Mouse (Mus musculus) intestine, postnatal 0 days (tissue): ENCODE results near the gene Arrdc5. TPM values are rescaled to one million over a fixed set of nuclear protein-coding genes. Genes with fewer than 3 reads are reported as not detected.

ENCODE experiments used
- ATAC-seq: fragments of 200-750 bp; cut with Nextera tagmentation; 2 replicates; pipeline ENCODE4 v1.8.0; 2017; ENCODE audit warnings: mild to moderate bottlenecking, moderate TSS enrichment, moderate library complexity
- H3K27ac ChIP-seq: fragments of 300-500 bp; sonication (generic); 2 replicates; pipeline ENCODE4 v1.5.1; 2014; ENCODE audit warnings: mild to moderate bottlenecking, low read depth, low read length, moderate library complexity
- H3K27me3 ChIP-seq: fragments of 300-500 bp; sonication (generic); replicated peaks from 2 replicates; pipeline ENCODE4 v1.6.1; 2014; ENCODE audit warnings: low read length, mixed read lengths; ENCODE audit not compliant: control insufficient read depth, insufficient read depth
- H3K36me3 ChIP-seq: fragments of 300-500 bp; sonication (generic); 2 replicates; pipeline ENCODE4 v1.6.1; 2014; ENCODE audit warnings: mild to moderate bottlenecking, moderate library complexity; ENCODE audit not compliant: control insufficient read depth, insufficient read depth
- H3K4me1 ChIP-seq: fragments of 300-500 bp; sonication (generic); replicated peaks from 2 replicates; pipeline ENCODE4 v1.6.1; 2014; ENCODE audit warnings: antibody characterized with exemption, low read length, mixed read lengths; ENCODE audit not compliant: control insufficient read depth, insufficient read depth
- H3K4me2 ChIP-seq: fragments of 300-500 bp; sonication (generic); replicated peaks from 2 replicates; pipeline ENCODE4 v1.6.1; 2014; ENCODE audit warnings: low read depth, mild to moderate bottlenecking, moderate library complexity
- H3K4me3 ChIP-seq: fragments of 300-500 bp; sonication (generic); 2 replicates; pipeline ENCODE4 v1.5.1; 2014; ENCODE audit warnings: low read depth, low read length
- H3K9ac ChIP-seq: fragments of 300-500 bp; sonication (generic); 2 replicates; pipeline ENCODE4 v1.6.1; 2014; ENCODE audit warnings: mild to moderate bottlenecking, low read depth, low read length
- H3K9me3 ChIP-seq: fragments of 300-500 bp; sonication (generic); 2 replicates; pipeline ENCODE4 v1.6.1; 2016; ENCODE audit warnings: mixed run types; ENCODE audit not compliant: control insufficient read depth
- CTCF ChIP-seq: sonication (generic); IDR thresholded peaks from 2 replicates; pipeline ENCODE4 v1.5.1; 2016; ENCODE audit warnings: low read depth, mild to moderate bottlenecking, control low read depth, antibody characterized with exemption, moderate library complexity
- WGBS: fragments of 180-500 bp; shearing (Covaris S2); extraction: QIAGEN DNeasy Blood & Tissue Kit; methylation state at CpG from one replicate; pipeline ENCODE4 v1.1.7; 2014; 5-methylcytosine and 5-hydroxymethylcytosine counted together
- polyA plus RNA-seq: library from polyadenylated mRNA; unstranded; fragments of >200 nt; fragmentation: Nextera tagmentation; extraction: Ambion mirVana; gene quantifications from 2 replicates; pipeline ENCODE4 v1.2.1, GENCODE M21; 2015

The Arrdc5 gene
- polyA plus RNA-seq, 1 experiment from 2014 or later, result not detected

- H3K27ac ChIP-seq, result peak overlapping the region; percentile 57; the same call in 1 of the 2 replicates
- no peaks in the 10 kb centered on the region for H3K4me1 ChIP-seq
- H3K4me2 ChIP-seq, result peak overlapping the region; percentile 72
- no peak for ATAC-seq
- no peaks in the 10 kb centered on the region for H3K27me3 ChIP-seq
- WGBS, result 83% methylated on average over 11 of the region's 11 CpGs
- H3K4me3 ChIP-seq, result peak overlapping the region; percentile 34
- peaks cover 46% of the 10 kb centered on the region for H3K36me3 ChIP-seq
- H3K9me3 ChIP-seq, result no peaks in the 10 kb centered on the region
- TF ChIP-seq CTCF, result no peak
- peak overlapping the region; percentile 62; the same call in 1 of the 2 replicates for H3K9ac ChIP-seq
Observed at GRCm38 (mm10) chr17:56285995-56286394, 14.1 kb downstream of the Arrdc5 start.

- Histone ChIP-seq H3K36me3 (peaks cover 65% of the 10 kb centered on the region), H3K9ac (no peak overlapping the region), H3K27me3 (no peaks in the 10 kb centered on the region), H3K4me3 (no peak overlapping the region), H3K27ac (no peak overlapping the region), H3K9me3 (no peaks in the 10 kb centered on the region), H3K4me1 (0 out of 2 replicates have a peak, but pooled peaks cover 3% of the 10 kb centered on the region), H3K4me2 (peak overlapping the region; percentile 21; the same call in 1 of the 2 replicates)
- TF ChIP-seq CTCF, result no peak
- WGBS, result 93% methylated on average over 8 of the region's 8 CpGs
- ATAC-seq, result no peak
Observed at GRCm38 (mm10) chr17:56283316-56283715, 16.8 kb downstream of the Arrdc5 start.

- no peak for TF ChIP-seq CTCF
- no peak for ATAC-seq
- no peak overlapping the region for H3K9ac ChIP-seq
- WGBS, result 82% methylated on average over 4 of the region's 4 CpGs
- H3K4me2 ChIP-seq, result peak overlapping the region; percentile 21
- H3K9me3 ChIP-seq, result no peaks in the 10 kb centered on the region
- H3K27me3 ChIP-seq, result no peaks in the 10 kb centered on the region
- H3K4me3 ChIP-seq, result no peak overlapping the region
- H3K27ac ChIP-seq, result 0 out of 2 replicates have a peak overlapping the region, but pooled peaks have one; percentile 28
- 0 out of 2 replicates have a peak, but pooled peaks cover 3% of the 10 kb centered on the region for H3K4me1 ChIP-seq
- H3K36me3 ChIP-seq, result peaks cover 65% of the 10 kb centered on the region
Observed at GRCm38 (mm10) chr17:56282802-56283201, 17.3 kb downstream of the Arrdc5 start.

- peak overlapping the region; percentile 22; the same call in 1 of the 2 replicates for H3K9ac ChIP-seq
- no peak overlapping the region for H3K4me3 ChIP-seq
- H3K27me3 ChIP-seq, result no peaks in the 10 kb centered on the region
- H3K36me3 ChIP-seq, result peaks cover 60% of the 10 kb centered on the region
- 0 out of 2 replicates have a peak, but pooled peaks cover 3% of the 10 kb centered on the region for H3K4me1 ChIP-seq
- no peak for TF ChIP-seq CTCF
- H3K4me2 ChIP-seq, result peak overlapping the region; percentile 38
- ATAC-seq, result 0 out of 2 replicates have a peak, but pooled peaks have one; percentile 1
- H3K27ac ChIP-seq, result peak overlapping the region; percentile 64
- 33% methylated on average over 12 of the region's 12 CpGs for WGBS
- H3K9me3 ChIP-seq, result no peaks in the 10 kb centered on the region
Observed at GRCm38 (mm10) chr17:56281193-56281592, 18.9 kb downstream of the Arrdc5 start.

GRCm38 (mm10) chr17:56279481-56280155, 20.5 kb downstream of the Arrdc5 start:
- TF ChIP-seq CTCF, result no peak
- peaks cover 45% of the 10 kb centered on the region for H3K36me3 ChIP-seq
- no peak overlapping the region for H3K9ac ChIP-seq
- H3K27ac ChIP-seq, result peak overlapping the region; percentile 65
- no peak overlapping the region for H3K4me2 ChIP-seq
- 62% methylated on average over 12 of the region's 12 CpGs for WGBS
- no peak overlapping the region for H3K4me3 ChIP-seq
- H3K27me3 ChIP-seq, result no peaks in the 10 kb centered on the region
- no peaks in the 10 kb centered on the region for H3K9me3 ChIP-seq
- H3K4me1 ChIP-seq, result 0 out of 2 replicates have a peak, but pooled peaks cover 3% of the 10 kb centered on the region
- ATAC-seq, result no peak

- no peak for TF ChIP-seq CTCF
- H3K27me3 ChIP-seq, result no peaks in the 10 kb centered on the region
- H3K4me3 ChIP-seq, result no peak overlapping the region
- H3K27ac ChIP-seq, result peak overlapping the region; percentile 98
- H3K9me3 ChIP-seq, result no peaks in the 10 kb centered on the region
- 0 out of 2 replicates have a peak, but pooled peaks cover 3% of the 10 kb centered on the region for H3K4me1 ChIP-seq
- ATAC-seq, result no peak
- H3K9ac ChIP-seq, result 0 out of 2 replicates have a peak overlapping the region, but pooled peaks have one; percentile 28
- peaks cover 43% of the 10 kb centered on the region for H3K36me3 ChIP-seq
- WGBS, result 54% methylated on average over 5 of the region's 5 CpGs
- no peak overlapping the region for H3K4me2 ChIP-seq
Observed at GRCm38 (mm10) chr17:56278340-56278739, 21.7 kb downstream of the Arrdc5 start.
